Mouse (Mus musculus) cerebellum, adult 9-11 months (tissue): ENCODE results near the gene Cfap77.

Experiments
- DNase-seq: peaks from one replicate; pipeline ENCODE4 v3.0.0; 2022

Gene Cfap77

GRCm38 (mm10) chr2:29046151-29046550, 8.7 kb downstream of the Cfap77 start:
- DNase-seq, result no peak

DNA sequence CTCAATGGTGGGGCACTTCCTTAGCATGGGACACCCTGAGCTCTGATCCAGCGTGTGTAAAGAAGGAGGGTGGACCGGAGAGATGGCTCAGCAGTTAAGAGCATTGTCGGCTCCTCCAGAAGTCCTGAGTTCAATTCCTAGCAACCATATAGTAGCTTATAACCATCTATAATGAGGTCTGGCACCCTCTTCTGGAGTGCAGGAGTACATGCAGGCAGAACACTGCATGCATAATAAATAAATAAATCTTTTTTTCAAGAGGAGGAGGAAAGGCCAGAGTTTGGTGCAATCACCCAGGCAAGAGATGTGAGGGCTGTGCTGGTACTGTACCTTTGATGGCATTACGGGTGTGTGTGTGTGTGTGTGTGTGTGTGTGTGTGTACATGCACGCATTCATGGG, 12.7 kb downstream of the Cfap77 start:
- DNase-seq, result no peak

- no peak for DNase-seq
These were observed 13.4 kb downstream of the Cfap77 start for GRCm38 (mm10) chr2:29041477-29041768.

GRCm38 (mm10) chr2:29040594-29041476, 14.0 kb downstream of the Cfap77 start:
- DNase-seq, result no peak

- DNase-seq, result no peak
These were observed 15.1 kb downstream of the Cfap77 start for GRCm38 (mm10) chr2:29039741-29040140.

DNA sequence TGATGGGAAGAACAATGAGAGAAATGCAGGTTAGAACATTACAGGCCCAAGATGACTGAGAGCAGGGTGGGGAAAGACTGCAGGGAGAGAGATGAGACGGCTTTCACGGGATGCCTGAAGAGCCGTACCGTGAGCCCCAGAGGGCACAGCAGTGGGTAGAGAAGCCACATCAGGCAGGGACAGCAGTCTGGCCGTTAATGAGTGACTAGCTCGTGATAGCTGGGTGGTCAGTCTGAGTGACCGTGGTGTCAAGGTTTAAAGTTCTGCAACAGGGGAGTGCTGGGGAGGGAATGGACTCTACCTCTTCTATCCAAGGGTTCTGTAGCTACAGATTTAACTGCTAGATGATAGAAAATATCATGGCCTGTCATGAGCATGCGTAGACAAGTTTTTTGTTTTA, 19.2 kb downstream of the Cfap77 start:
- no peak for DNase-seq

DNA sequence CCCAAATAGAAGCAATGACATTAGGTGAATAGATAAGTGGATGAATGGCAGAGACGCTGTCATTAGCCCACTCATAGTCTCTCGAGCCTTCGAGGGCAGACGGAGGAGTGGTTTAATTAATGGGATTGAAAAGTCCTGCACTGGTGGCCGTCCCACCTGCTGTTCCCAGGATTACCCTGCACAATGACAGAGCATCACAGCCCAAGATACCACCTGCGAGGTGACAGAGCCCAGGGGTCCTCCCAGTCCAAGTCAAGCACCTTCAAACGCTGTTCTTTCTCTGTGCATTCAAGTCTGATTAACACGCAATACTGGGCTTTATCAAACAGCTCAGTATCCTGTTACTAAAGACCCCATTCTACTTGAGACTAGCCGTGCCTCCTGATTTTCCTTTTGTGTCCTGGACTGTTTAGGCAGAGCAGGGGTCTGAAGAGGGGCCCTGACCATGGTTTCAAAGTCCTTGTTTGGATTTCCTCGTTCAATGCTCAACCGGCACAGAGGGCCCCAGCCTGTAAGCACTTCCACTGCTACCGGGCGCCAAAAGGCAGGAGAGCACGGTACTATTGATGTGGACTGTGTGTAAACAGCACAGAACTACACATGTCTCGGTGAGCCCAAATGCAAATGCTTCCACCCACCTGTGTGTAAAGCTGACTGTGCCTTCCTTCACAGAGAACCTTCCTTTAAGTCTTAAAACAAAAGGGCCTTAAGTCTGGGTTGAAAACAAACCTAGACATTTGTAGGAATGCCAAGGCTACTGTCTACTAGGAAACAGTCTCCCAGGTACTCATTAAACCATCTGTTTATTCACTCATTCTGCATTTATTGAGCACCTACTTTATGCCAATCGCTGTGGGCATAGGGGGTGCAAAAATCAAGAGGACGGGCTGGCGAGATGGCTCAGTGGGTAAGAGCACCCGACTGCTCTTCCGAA, 20.1 kb downstream of the Cfap77 start:
- no peak for DNase-seq

GRCm38 (mm10) chr2:29031951-29032350, 22.9 kb downstream of the Cfap77 start:
- DNase-seq, result no peak

GRCm38 (mm10) chr2:29030048-29030734, 24.7 kb downstream of the Cfap77 start:
- DNase-seq, result no peak

DNA sequence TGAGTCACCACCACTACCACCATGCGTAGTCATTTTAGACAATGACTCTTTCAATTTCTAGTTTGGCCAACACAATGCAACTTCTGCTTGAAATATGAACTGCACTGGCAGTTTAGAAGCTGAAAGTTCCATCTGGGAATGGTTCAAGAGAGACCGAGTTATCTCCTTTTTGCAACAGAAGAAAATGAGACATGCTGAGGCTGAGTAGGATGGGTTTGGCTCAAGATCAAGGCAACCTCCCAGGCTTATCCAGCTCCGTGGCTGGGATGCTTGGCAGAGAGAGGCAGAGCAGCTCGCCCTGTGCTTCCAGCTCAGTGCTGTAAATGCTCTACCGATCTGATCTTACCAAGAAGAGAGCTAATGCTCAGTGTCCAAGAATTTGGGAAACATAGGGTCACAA, 29.6 kb downstream of the Cfap77 start:
- DNase-seq, result no peak

DNA sequence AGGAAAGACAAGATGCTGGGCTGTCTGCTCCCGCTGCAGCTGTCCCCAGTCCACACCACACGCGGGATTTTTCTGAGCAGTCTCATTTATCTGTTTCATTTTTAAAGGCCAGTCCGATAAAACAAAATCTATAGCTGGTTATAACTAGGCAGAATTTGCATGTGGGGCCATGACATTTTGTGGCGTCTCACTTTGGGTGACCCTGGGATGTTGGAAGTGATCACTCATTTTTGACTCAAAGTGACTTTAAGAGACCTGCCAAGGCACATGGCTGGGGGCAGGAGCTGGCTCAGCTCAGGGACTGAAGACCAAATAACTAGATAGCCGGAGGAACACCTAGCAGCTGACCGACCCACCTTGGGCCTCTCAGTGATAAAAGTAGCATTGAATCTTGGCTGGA, 31.9 kb downstream of the Cfap77 start:
- no peak for DNase-seq

DNA sequence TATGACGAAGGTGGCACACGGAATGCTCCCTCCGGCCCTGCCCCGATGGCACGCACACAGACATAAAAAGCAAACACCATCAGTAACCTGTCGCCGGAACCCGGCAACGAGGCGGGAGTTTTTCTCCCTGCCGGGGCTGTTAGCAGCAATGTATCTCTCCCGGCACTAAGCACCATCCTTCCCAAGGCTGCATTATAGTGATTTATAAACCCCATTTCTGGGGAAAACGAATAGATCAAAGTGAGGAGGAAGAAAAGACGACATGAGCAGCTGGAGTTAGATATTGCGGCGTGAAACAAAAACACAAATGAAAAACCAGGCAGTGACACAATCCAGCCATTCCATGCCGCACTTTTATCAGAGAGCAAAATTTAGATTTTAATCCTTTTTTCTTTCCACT, 33.8 kb downstream of the Cfap77 start:
- no peak for DNase-seq

- no peak for DNase-seq
These were observed 36.2 kb downstream of the Cfap77 start for GRCm38 (mm10) chr2:29018680-29019079.

DNA sequence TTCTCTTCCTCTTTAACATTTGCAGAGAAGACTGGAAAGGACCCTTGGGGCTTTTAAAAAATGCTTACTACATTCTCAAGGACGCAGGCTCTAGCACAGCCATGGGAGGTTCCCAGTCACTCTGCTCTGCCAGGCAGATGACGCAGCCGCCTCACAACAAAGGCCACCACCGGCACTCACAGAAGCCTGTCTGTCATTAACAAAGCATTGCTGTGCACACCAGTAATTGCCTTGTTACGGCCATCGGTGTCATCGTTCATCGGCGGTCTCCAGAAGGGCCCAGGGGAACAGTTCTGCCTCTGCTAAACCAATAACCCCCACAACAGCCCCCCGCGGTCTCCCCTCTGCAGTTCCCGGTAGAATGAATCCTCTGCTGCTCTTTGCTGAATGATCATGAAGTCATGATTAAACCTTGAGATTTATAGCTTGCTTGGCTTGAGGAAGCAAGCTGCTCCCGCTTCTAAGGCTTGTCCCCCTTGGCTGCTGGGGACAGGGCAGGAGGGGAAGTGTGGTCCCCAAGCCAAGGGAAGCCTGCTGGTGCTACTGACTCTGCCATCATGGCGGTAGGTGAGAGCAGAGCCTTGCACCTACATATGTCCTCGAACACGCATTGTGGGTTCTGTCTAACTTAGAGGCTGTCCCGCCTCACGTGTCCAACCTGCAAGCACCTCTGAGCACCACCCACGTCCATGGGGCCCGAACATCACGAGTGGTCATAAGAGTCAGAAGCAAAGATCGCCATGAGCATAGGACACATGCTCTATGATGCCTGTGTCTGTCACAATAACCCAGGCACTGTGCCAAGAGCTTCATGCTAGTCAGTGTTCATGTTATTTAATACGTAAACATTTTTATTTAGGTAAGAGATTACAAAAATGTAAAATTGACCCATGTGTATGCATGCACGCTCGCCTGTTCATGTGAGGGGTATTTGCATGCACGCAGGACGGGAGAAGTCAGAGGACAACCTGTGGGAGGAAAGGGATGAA, 38.0 kb downstream of the Cfap77 start:
- no peak for DNase-seq

DNA sequence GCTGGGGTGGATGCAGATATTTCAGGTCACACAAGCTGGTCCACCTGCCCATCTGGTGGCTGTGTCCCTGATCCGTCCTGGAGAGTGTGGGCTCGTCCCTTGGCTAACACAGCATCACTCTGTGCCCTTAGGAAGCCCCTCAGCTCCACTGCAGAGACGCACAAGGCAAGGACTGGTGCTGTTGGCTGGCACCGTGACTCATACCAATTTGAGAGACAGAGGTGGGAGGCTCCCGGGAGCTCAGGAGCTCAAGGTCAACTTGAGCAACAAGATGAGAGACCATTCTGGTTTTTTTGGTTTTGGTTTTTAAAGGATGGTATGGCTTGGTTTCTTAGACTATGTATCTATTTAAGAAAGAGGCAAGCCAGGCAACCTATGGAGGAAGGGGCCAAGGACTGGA, 42.3 kb downstream of the Cfap77 start:
- no peak for DNase-seq

GRCm38 (mm10) chr2:29007656-29008055, 47.2 kb downstream of the Cfap77 start:
- no peak for DNase-seq

DNA sequence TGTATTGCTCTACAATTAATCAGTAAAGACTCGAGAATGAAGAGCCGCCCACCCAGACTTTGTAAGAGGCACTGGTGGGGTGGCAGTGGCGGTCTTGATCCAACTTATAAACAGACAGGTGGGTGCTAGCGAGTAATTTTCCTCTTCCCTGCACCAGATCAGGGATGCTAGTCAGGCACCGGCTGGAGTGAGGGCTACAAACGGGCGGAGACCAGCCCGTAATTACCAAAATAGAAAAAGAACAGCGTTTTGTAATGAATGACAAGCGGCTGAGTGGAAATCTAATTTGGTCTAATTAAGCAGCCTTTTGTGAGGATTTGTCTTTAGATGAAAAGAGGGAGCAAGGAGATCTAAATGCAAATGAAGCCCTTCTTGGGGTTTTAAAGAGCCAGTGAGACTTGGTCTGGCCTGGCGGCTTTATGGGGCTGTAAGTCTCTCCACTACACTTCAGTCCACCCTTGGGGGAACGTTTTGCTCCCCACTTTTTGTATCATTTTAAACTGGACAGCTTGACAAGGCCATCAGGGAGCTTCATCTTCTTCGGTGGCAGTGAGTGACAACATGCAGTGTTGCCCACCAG, 48.3 kb downstream of the Cfap77 start:
- DNase-seq, result no peak

- no peak for DNase-seq
These were observed 50.8 kb downstream of the Cfap77 start for GRCm38 (mm10) chr2:29004037-29004436.

DNA sequence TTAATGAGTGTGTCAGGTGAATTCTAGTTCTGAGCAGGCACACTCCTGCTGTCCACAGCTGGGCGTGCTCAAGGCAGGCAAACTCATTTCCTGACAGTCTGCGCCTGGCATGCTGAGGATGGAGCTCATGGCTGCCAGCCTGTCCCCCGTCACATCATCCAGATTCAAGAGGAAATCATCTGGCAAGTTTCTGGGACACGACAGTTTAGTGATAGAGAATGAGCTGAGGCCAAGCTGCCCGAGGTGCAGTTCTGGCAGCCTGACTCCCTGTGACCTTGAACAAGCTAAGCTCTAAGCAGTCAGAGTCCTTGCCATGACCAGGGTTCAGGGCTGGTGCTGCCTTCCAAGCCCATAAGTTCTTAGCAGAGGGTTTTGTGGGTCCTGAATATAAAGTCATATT, 56.6 kb downstream of the Cfap77 start:
- DNase-seq, result no peak

GRCm38 (mm10) chr2:28997161-28997834, 57.6 kb downstream of the Cfap77 start:
- DNase-seq, result no peak

DNA sequence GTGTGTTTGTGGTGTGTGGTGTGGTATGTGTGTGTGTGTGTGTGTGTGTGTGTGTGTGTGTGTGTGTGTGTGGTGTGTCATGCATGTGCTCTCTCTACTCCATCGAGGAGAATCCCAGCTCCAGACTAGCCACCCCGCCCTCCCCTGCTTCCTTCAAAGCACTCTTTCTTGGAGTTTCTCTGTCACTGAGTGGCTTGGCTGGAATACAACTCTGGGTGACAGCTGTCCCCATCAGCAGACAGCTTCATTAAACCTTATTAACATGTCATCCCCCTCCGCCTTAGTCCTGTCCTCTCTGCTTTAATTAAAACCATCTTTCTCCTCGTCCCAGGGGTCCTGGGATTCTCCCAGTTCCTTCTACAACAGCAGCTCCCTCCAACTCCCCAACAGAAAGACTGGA, 59.4 kb downstream of the Cfap77 start:
- DNase-seq, result no peak
